Mouse (Mus musculus): ENCODE data around the gene Kdelc2.

Gene Kdelc2

DNA sequence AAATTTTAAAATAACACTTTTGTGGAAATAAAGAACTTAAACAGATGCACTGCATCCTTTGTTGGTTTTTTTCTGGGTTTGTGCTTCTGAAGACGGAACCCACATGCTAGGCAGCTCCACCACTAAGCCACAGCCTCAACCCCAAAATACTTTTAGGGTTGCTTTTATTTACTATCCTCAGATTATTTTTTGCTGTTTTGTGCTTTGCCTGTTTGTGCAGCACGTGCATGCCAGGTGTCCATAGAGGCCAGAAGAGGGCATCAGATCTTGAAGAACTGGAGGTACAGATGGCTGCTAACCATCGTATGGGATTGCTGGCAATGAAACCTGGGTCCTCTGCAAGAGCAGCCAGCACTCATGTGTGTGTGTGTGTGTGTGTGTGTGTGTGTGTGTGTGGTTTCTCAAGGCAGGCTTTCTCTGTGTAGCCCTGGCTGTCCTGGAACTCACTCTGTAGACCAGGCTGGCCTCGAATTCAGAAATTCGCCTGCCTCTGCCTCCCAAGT lies 2.7 kb upstream of the Kdelc2 start:
- no peak for DNase-seq (ENCODE audit: extremely low read depth, low read depth, low spot score)

GRCm38 (mm10) chr9:53384873-53385272 lies 1.0 kb downstream of the Kdelc2 start:
- DNase-seq (ENCODE audit: extremely low read depth, low read depth, low spot score) = no peak

- no peak for DNase-seq (ENCODE audit: extremely low read depth, low read depth, low spot score)
These were observed 3.6 kb downstream of the Kdelc2 start for GRCm38 (mm10) chr9:53387431-53387830.

DNA sequence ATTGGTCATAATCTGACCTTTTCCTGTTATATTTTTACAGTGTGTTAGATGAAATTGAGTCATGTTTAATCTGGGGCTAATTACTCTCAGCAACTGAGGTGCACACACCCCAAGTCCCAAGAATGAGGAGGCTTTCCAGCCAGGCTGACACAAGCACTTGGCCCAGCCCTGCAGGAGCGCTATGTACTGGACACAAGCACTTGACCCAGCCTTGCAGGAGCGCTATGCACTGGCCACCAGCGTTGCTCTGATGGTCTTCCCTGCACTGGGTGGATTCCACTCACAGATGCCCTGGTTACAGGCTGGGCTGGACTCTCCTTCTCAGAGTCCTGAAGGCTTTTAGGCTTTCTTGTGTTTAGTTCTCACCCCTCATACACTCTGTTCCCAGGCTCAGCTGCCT lies 5.3 kb downstream of the Kdelc2 start:
- no peak for DNase-seq (ENCODE audit: extremely low read depth, low read depth, low spot score)

GRCm38 (mm10) chr9:53390136-53390535 lies 6.3 kb downstream of the Kdelc2 start:
- no peak for DNase-seq (ENCODE audit: extremely low read depth, low read depth, low spot score)

DNA sequence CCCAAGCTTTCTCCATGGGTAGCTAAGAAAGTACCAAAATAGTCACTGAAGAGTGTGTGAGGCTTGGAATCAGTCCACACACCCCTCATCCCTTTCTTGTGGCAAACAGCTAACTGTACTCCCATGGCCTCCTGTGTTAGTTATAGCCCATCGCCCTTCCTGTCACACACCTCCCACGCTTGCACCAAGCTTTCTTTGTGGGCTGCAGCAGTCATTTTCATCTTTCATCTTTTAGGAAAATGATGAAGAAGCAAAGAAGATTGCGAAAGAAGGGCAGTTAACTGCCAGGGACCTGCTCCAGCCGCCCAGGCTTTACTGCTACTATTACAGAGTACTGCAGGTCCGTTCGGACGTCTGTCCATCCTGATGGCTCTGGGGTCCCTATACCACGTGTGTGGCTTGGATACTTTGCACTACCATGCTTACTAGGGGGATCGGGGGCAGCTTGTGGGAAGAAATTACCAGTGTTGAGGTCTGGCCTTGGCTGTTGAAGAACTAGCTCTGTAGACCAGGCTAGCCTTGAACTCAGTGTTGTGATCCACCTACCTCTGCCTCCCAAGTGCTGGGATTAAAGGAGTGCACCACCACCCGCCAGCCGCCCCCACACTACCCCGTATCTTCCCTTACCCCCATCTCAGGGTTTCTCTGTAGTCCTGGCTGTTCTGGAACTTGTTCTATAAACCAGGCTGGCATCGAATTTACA lies 14.0 kb downstream of the Kdelc2 start:
- DNase-seq (ENCODE audit: extremely low read depth, low read depth, low spot score) = no peak

DNA sequence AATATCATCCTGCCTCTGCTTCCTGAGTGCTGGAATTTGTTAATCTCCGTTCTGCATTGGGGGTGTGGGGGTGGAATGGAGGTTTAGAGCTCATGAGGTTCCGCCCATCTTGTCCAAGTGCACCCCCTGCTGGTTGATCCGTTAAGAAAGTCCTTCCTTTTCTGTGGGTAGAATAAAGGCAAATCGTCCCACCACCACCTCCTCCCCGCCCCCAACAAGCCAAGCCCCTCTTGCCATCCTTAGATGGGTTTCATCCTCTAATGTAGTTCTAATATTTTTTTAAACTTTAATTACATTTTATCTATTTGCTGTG lies 14.5 kb downstream of the Kdelc2 start:
- no peak for DNase-seq (ENCODE audit: extremely low read depth, low read depth, low spot score)

- DNase-seq (ENCODE audit: extremely low read depth, low read depth, low spot score) = no peak
These were observed 15.7 kb downstream of the Kdelc2 start for GRCm38 (mm10) chr9:53399537-53399936.

GRCm38 (mm10) chr9:53400696-53401095 lies 16.9 kb downstream of the Kdelc2 start:
- no peak for DNase-seq (ENCODE audit: extremely low read depth, low read depth, low spot score)

DNA sequence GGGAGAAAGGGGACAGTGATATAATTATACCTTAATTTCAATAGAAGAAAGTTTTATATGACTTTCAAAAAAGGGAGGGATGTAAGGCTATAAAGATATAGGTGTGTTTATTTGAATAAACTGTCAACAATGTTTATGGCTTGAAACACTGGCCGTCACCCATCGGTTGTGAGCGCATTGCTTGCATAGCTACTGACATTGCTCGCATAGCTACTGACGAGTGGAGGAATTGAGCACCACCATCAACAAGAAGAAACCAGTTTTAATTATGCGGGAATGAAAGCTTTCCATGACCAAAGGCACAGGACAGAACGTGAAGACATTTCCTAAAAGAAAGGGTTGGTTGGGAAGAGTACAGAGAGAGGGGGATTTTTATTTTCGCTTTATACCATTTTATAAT lies 17.3 kb downstream of the Kdelc2 start:
- no peak for DNase-seq (ENCODE audit: extremely low read depth, low read depth, low spot score)

GRCm38 (mm10) chr9:53402291-53402711 lies 18.5 kb downstream of the Kdelc2 start, which contains the start of gene 4930550C14Rik:
Gene 4930550C14Rik (plus strand): TSS chr9:53402325.
- no peak for DNase-seq (ENCODE audit: extremely low read depth, low read depth, low spot score)

DNA sequence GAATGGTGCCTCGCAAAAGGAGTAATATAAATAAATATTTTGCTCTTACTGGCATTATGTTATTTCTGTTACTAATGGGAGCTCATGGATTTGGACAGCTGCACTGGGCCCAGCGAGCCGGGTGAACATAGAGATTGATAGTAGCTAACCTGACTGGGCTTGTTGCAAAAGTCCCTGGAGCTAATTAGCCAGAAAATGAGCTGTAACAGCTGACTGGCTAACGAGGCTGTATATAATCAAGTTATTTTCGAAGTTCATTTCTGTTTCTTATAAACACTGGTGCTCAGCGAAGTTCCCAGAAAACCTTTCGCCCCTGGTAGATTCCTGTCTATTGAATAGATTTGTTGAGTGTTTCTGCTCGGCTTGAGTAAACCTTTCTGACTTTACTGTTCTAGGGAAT lies 19.2 kb downstream of the Kdelc2 start:
- no peak for DNase-seq (ENCODE audit: extremely low read depth, low read depth, low spot score)

- DNase-seq (ENCODE audit: extremely low read depth, low read depth, low spot score) = no peak
These were observed 20.4 kb downstream of the Kdelc2 start for GRCm38 (mm10) chr9:53404050-53404752.

DNA sequence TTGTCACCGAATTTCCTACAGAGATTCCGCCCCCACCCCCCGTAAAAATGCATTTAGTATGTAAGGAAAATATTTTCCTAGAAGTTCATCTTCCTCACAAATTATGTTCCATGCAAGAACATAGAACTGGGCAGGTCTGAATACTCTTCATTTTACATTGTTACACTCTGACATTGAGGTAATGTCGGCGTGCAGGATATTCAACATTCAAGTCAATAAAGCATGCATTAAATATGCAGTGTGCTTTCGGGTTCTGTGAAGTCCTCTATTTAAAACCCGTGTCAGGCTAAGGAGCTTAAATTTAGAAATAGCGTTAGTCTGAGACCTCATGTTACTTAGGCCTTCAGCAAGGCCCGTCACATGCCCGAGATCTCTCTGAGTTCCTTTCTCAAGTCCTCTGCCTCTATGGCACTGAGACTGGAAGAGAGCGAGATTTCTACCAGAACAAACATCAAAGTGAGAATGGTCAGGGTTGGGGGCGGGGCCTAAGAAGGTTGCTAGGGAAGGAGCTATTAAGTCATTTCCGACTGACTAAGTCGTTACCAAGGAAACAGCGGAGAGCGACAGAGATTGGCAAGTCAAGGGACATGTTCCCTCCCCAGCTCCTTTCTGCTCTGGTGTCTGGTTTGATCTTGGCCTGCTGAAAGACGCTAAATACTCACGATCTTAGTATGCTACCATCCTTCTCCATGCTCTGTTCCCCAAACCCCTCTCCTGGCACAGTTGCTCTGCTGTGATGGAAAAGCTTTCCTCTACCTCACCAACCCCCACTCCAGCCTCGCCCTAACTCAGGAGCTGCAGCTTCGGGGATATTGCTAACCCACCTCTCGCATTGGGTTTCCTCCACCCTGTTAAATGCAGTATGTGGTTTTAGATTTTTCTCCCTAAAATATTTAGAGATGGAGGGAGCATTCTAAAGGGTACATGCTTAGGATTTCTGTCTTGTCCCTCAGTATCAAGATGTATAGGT lies 21.2 kb downstream of the Kdelc2 start:
- DNase-seq (ENCODE audit: extremely low read depth, low read depth, low spot score) = no peak

- no peak for DNase-seq (ENCODE audit: extremely low read depth, low read depth, low spot score)
These were observed 24.7 kb downstream of the Kdelc2 start for GRCm38 (mm10) chr9:53408548-53408947.

DNA sequence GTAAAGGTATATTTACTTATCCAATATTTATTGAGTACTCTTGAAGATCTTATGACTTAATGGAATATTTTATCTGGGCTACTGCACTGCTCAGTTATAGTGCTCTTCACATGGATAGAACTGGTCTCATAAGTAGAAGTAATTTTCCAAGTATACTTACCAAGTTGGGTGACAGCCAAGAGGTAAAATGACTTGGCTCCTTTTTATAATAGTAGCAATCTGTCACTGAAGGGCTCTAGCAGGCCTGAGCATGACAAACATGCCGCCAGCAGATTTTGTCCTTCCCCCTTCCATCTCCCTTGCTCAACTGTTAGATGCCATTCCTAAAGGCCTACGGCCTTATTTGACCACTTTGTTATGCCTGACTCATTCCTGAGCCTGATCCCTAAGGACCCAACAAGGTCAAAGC lies 25.1 kb downstream of the Kdelc2 start:
- DNase-seq (ENCODE audit: extremely low read depth, low read depth, low spot score) = peak; percentile 76

GRCm38 (mm10) chr9:53409427-53409826 lies 25.6 kb downstream of the Kdelc2 start:
- DNase-seq (ENCODE audit: extremely low read depth, low read depth, low spot score) = no peak

GRCm38 (mm10) chr9:53422133-53422896 lies 38.5 kb downstream of the Kdelc2 start:
- DNase-seq (ENCODE audit: extremely low read depth, low read depth, low spot score) = no peak

- no peak for DNase-seq (ENCODE audit: extremely low read depth, low read depth, low spot score)
These were observed 42.9 kb downstream of the Kdelc2 start for GRCm38 (mm10) chr9:53426726-53427125.

DNA sequence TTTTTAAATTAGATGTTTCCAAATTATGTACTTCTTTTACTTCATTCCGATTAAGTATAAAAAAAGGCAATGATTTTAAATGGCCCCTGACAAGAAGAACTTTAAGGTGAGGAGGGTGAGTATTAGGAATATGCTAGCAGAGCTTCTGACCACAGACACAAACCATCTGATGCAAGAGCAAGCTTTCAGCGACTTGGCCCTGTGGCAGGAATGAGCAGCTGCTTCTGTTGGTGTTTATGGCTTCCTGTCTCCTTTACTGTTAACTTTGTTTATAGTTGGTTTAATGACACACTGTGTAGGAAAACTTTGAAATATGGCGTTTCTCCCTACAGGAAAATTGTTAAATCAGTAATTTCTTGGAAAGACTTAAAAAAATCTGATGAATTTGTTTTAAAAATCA lies 43.8 kb downstream of the Kdelc2 start:
- no peak for DNase-seq (ENCODE audit: extremely low read depth, low read depth, low spot score)
